Mouse (Mus musculus): ENCODE results near the gene Med13l.

The Med13l gene

GRCm38 (mm10) chr5:118691025-118691709, 130.7 kb downstream of the Med13l start:
- no peak for DNase-seq (ENCODE audit: low spot score in 2 of 2)

DNA sequence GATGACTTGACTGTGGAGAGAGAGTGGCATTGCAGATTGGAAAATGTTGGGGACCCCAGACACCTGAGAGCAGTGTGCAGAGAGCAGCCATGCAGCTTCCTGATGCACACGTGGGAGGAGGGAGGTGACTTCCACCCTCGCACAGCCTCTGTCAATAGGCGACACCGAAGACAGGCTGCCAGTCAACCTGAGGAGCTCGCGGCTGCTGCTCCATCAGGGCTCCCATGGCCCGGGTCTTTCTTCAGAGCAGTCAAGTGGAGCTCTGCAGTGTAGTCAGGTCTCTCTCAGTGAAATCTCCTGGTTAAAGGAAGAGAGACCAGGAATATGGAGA, 131.2 kb downstream of the Med13l start:
- DNase-seq (ENCODE audit: low spot score in 2 of 2) = no peak

DNA sequence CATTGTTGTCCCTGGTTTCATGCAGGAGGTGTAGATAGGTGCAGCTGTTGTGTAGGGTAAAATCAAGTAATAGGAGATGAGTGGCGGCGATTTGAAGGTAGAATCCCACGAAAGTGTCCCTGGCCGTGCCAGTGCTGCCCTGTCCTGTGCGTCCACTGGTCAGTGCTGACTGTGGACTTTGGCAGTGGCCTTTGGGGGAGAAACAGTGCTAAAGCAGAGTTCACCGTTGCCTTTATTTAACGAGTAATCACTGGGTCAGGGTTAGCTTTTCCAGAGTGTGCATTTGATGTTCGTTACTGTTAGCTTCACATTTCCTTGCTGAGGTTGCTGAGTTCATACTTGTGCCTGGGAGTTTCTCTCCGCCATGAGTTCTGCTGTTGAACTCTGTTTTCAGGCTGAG, 133.5 kb downstream of the Med13l start:
- no peak for DNase-seq (ENCODE audit: low spot score in 2 of 2)

- no peak for DNase-seq (ENCODE audit: low spot score in 2 of 2)
Observed at GRCm38 (mm10) chr5:118697073-118697472, 136.6 kb downstream of the Med13l start.

GRCm38 (mm10) chr5:118700978-118701377, 140.5 kb downstream of the Med13l start:
- DNase-seq (ENCODE audit: low spot score in 2 of 2) = no peak

GRCm38 (mm10) chr5:118702674-118703073, 142.2 kb downstream of the Med13l start:
- no peak for DNase-seq (ENCODE audit: low spot score in 2 of 2)

GRCm38 (mm10) chr5:118704148-118704547, 143.7 kb downstream of the Med13l start:
- DNase-seq (ENCODE audit: low spot score in 2 of 2) = peak; percentile 46 to 68

- no peak for DNase-seq (ENCODE audit: low spot score in 2 of 2)
Observed at GRCm38 (mm10) chr5:118704960-118705359, 144.5 kb downstream of the Med13l start.

- DNase-seq (ENCODE audit: low spot score in 2 of 2) = no peak
Observed at GRCm38 (mm10) chr5:118706009-118706408, 145.5 kb downstream of the Med13l start.

DNA sequence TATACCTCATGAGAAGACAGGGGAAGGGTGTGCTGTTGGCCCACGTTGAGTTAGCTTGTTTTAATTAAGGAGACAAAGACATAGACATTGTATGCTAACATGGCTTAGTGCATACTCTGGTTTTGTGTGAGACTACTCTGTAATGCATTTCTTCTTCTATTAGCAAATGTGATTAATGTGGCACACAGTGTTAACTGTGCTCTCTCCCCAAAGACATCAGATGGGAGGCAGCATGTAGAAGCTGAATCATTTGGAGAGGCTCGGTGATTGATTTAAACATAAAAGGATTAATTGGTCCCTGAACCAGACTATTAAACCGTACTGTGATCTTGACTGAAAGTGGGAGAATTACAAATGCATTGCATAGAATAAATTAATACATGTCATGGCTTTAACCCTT, 145.9 kb downstream of the Med13l start:
- DNase-seq (ENCODE audit: low spot score in 2 of 2) = no peak

DNA sequence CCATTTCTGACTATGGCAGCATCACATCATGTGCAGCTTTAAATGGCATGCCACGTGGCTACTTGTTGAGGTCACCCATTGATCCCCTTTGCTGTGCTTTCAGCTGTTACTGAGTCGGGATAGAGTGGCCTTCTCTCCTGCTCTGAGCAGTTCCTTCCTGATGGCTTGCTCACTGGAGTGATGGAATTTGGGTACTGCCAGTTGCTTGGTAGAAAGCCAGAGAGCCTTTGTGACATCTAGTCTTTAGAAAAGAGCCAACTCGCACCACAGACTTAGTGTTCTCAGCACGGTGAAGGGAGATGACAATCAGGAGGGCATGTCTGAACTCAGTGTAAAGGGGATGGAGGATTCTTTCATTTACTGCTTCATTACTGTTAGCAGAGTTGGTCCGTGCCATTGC, 147.0 kb downstream of the Med13l start:
- no peak for DNase-seq (ENCODE audit: low spot score in 2 of 2)

- DNase-seq (ENCODE audit: low spot score in 2 of 2) = peak; percentile 66 to 86
Observed at GRCm38 (mm10) chr5:118708215-118708949, 147.9 kb downstream of the Med13l start.

- no peak for DNase-seq (ENCODE audit: low spot score in 2 of 2)
Observed at GRCm38 (mm10) chr5:118709847-118710251, 149.4 kb downstream of the Med13l start.

- DNase-seq (ENCODE audit: low spot score in 2 of 2) = no peak
Observed at GRCm38 (mm10) chr5:118715518-118715917, 155.0 kb downstream of the Med13l start.

DNA sequence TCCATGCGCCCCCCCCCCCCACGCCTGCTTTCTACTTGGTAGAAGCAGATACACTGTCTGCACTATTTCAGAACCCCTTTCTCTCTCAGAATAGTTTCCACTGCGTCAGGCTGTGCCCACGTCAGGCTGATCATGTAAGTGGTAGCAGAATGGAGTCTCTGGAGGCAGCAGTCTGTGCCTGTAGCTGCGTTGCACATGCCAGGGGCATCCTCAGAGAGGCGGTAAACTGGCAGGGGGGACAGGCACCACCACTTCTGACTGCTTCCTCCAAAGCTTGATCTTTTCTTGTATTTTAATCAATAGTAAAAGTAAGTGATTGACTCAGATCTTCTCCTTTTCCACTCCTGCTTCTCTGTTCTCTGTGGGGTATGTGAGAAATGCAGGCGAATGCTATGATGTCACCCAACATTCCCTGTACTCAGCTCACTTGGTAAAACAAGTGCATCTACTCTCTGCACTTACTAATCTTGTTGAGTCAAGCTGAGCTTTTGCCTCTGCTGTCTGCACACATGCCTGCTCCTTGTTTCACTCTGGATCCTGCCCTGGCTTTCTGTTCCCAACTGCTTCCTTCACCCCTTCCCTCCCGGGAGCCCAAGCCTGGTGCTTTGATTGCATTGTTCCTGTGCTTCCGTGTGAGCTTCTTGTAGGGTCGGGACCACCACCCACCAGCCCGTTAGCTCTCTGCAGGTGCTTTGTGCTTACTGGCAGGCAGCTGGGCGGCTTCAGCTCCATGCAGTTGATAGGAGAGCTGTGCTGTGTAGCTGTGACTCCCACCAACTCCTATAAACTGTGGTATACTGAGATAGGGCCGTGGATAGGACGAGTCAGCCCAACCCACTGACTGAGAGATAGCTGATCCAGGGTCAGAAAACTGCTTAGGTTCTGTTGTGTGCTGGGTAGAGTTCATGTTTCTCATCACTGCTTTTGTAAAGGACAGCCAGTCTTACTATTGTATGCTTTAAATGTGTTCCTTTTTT, 156.1 kb downstream of the Med13l start:
- DNase-seq (ENCODE audit: low spot score in 2 of 2) = no peak

DNA sequence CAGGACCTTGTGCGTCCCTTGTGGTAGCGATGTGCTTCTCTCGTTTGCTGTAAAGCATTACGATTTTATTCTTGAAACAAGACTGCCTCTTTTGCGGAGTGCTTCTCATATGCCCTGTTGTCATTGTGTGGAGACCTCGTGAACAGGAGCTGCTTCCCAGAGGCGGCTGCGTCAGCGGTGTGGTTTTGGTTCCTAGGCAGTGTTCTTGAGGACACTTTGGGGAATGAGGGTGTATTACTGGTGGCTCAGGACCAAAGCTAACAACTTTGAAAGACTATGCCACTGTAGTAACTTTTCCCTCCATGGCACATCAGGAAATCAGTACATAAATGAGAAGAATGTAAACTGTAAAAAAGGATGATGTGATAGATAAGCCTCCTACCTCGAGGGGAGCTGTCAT, 157.0 kb downstream of the Med13l start:
- no peak for DNase-seq (ENCODE audit: low spot score in 2 of 2)

GRCm38 (mm10) chr5:118718070-118718469, 157.6 kb downstream of the Med13l start:
- DNase-seq (ENCODE audit: low spot score in 2 of 2) = no peak

DNA sequence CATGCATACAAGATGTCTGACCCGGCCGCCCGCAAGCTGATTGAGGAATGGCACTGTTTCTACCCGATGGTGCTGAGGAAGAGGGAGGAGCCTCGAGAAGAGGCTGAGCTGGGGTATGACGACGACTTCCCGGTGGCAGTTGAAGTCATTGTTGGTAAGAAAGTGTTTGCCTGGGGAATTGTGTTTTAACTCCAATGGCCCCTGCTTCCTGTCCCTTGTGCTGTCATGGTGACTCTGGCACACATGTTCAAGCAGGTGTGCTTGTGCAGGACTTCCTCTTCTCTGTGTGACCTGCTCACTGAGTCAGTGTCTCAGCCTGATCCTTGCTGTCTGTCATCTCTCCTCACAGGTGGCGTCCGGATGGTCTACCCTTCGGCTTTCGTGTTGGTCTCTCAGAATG, 160.9 kb downstream of the Med13l start:
- DNase-seq (ENCODE audit: low spot score in 2 of 2) = no peak

- DNase-seq (ENCODE audit: low spot score in 2 of 2) = no peak
Observed at GRCm38 (mm10) chr5:118721848-118722247, 161.4 kb downstream of the Med13l start.

DNA sequence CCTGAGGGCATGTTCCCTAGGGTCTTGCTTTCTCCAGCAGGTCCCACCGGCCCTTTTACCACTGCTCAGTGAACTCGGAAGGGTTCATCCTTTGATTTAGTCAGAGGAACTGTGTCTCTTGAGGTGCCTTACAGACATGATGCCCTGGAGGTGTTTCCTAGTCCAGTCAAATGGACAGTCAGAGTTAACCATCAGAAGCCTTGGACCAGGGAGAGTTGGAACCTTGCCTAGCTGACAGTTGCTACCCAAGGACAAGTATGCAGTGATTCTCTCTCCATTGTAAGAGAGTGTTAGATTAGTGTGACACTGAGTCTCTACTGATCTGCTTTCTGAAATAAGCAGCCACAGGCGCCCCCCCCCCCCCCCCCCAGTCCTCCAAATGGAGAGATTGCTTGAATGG, 162.0 kb downstream of the Med13l start:
- DNase-seq (ENCODE audit: low spot score in 2 of 2) = no peak

- DNase-seq (ENCODE audit: low spot score in 2 of 2) = no peak
Observed at GRCm38 (mm10) chr5:118725425-118725824, 164.9 kb downstream of the Med13l start.

DNA sequence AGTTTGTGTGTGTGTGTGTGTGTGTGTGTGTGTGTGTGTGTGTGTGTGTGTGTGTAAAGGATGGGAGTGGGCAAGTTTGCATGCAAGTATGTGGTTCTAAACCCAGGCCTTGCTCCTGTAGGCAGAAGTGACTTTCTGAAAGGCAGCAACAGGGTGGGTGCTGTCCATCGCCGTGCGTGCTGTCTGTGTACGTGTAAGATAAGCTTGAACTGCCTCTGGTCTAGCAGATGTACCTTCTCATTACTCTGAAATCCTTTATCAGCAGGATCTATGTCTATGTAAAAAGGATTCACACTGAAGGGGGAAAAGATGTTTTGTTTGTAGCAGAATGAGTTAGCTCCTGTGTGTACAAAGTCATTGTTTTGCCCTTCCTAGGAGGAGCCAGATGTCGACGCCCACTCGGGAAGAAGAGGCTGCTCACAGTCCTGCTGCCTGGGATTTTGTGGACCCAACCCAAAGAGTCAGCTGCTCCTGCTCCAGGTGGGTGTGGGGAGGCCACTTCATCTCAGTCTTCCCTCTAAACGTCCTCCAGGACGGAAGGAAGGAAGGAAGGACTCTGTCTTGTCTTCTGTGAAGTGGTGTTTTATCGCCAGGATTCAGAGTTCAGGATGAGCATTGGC, 165.5 kb downstream of the Med13l start:
- DNase-seq (ENCODE audit: low spot score in 2 of 2) = no peak
